Mouse (Mus musculus) liver, embryonic 16.5 days (tissue): ENCODE measurements around the gene Marcks. TPM values are rescaled to one million over a fixed set of nuclear protein-coding genes. Genes with fewer than 3 reads are reported as not detected.
A peak's percentile ranks its signal among the peaks of the same experiment; 100 is the strongest.

Experiments
- ATAC-seq: fragments of 200-750 bp; cut with Nextera tagmentation; 2 replicates; pipeline ENCODE4 v1.8.0; 2017; ENCODE audit warnings: low read depth, mild to moderate bottlenecking, moderate number of reproducible peaks, moderate library complexity
- H3K27ac ChIP-seq: fragments of 300-500 bp; sonication (generic); 2 replicates; pipeline ENCODE4 v1.5.1; 2014; ENCODE audit warnings: mild to moderate bottlenecking, low read length
- H3K27me3 ChIP-seq: fragments of 300-500 bp; sonication (generic); 2 replicates; pipeline ENCODE4 v1.6.1; 2014; ENCODE audit warnings: low read depth, low read length, mixed read lengths; ENCODE audit not compliant: control insufficient read depth, insufficient read depth
- H3K36me3 ChIP-seq: fragments of 300-500 bp; sonication (generic); 2 replicates; pipeline ENCODE4 v1.6.1; 2014; ENCODE audit warnings: mild to moderate bottlenecking; ENCODE audit not compliant: control insufficient read depth, insufficient read depth
- H3K4me1 ChIP-seq: fragments of 300-500 bp; sonication (generic); 2 replicates; pipeline ENCODE4 v1.6.1; 2014; ENCODE audit warnings: low read depth, low read length, mixed read lengths; ENCODE audit not compliant: control insufficient read depth
- H3K4me2 ChIP-seq: fragments of 300-500 bp; sonication (generic); 2 replicates; pipeline ENCODE4 v1.6.1; 2014; ENCODE audit warnings: low read depth, low read length, mixed read lengths
- H3K4me3 ChIP-seq: fragments of 300-500 bp; sonication (generic); 2 replicates; pipeline ENCODE4 v1.5.1; 2014; ENCODE audit warnings: low read depth, mild to moderate bottlenecking, low read length
- H3K9ac ChIP-seq: fragments of 300-500 bp; sonication (generic); 2 replicates; pipeline ENCODE4 v1.6.1; 2014; ENCODE audit warnings: low read depth, low read length
- H3K9me3 ChIP-seq: fragments of 300-500 bp; sonication (generic); replicated peaks from 2 replicates; pipeline ENCODE4 v1.6.1; 2016; ENCODE audit warnings: low read length; ENCODE audit not compliant: control insufficient read depth
- WGBS: fragments of 180-500 bp; shearing (Covaris S2); extraction: QIAGEN DNeasy Blood & Tissue Kit; methylation state at CpG from one replicate; pipeline ENCODE4 v1.1.7; 2014; ENCODE audit not compliant: insufficient replicate concordance; 5-methylcytosine and 5-hydroxymethylcytosine counted together
- polyA plus RNA-seq: library from polyadenylated mRNA; unstranded; fragments of >200 nt; fragmentation: Nextera tagmentation; extraction: Ambion mirVana; gene quantifications from 2 replicates; pipeline ENCODE4 v1.2.1, GENCODE M21; 2015

The Marcks gene
- polyA plus RNA-seq, 1 experiment from 2014 or later = 13.3 TPM

DNA sequence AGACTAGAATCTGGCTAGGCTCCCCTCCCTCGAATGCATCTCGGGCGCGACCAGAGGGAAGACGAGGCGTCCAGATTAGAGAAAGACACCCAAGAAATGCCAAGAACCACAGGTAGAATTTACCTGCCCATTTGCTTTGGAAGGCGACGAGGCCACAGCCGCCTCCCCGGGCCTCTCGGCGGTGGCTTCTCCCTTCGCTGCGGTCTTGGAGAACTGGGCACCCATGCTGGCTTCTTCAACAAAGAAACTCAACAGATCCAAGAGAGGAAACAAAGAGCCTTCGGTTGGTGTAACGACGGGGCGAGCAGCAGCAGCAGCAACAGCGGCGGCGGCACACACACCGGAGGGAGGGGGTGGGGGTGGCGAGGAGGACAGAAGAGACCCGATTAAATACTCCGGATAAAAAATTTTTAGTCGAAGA lies 399 bp downstream of the Marcks start:
- WGBS = 1% methylated on average over 26 of the region's 26 CpGs

DNA sequence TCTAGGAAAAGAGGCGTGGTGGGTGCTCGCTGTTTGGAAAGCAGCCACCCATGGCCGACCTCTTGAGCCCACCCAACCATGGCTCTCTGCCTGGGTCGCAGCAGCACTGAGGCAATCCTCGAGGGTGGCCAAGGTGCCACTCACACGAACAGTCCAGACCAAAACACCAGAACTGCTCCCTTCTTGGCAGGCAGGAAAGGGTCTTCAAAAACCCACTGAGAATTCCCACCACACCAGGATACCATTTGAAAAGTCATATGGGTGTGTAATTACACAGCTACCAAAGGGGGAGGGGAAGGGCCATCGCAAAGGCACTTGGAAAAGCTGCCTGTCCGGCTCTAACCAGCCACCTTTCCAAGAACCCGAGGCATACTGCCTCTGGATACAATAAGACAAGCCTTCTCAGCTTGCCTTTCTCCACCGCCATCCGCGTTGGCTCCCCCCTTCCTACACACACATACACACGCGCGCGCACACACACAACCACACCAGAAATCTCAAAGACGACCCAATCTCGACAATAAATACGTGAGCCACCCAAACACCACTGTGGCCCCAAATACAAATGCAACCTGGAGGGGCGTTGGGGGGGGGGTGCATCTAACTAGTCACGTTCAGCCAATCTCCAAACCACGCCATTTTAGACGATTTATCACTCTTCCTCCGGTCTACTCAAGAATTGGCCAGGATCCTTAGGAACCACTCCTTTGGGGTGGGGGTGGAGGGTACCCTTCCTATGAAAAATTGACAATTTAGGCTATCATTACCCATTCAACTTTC lies 999 bp downstream of the Marcks start:
- no peak for ATAC-seq
- peak overlapping the region; percentile 79 for H3K4me2 ChIP-seq
- no peaks in the 10 kb centered on the region; the same call in 1 of the 2 replicates for H3K4me1 ChIP-seq
- WGBS = under 1% methylated on average over 24 of the region's 24 CpGs
- H3K36me3 ChIP-seq = no peaks in the 10 kb centered on the region; the same call in 1 of the 2 replicates
- H3K27ac ChIP-seq = peak overlapping the region; percentile 86
- H3K4me3 ChIP-seq = peak overlapping the region; percentile 67
- H3K9me3 ChIP-seq = no peaks in the 10 kb centered on the region
- peak overlapping the region; percentile 66 for H3K9ac ChIP-seq
- peaks cover 69% of the 10 kb centered on the region for H3K27me3 ChIP-seq

More for the DNA sequence above, 399 bp downstream of the Marcks start:
- peak overlapping the region; percentile 67 for H3K4me3 ChIP-seq
- H3K4me2 ChIP-seq = peak overlapping the region; percentile 79
- peak overlapping the region; percentile 86 for H3K27ac ChIP-seq
- no peaks in the 10 kb centered on the region for H3K9me3 ChIP-seq
- ATAC-seq = no peak
- no peaks in the 10 kb centered on the region; the same call in 1 of the 2 replicates for H3K4me1 ChIP-seq
- H3K27me3 ChIP-seq = peaks cover 69% of the 10 kb centered on the region
- no peaks in the 10 kb centered on the region; the same call in 1 of the 2 replicates for H3K36me3 ChIP-seq
- peak overlapping the region; percentile 66 for H3K9ac ChIP-seq

DNA sequence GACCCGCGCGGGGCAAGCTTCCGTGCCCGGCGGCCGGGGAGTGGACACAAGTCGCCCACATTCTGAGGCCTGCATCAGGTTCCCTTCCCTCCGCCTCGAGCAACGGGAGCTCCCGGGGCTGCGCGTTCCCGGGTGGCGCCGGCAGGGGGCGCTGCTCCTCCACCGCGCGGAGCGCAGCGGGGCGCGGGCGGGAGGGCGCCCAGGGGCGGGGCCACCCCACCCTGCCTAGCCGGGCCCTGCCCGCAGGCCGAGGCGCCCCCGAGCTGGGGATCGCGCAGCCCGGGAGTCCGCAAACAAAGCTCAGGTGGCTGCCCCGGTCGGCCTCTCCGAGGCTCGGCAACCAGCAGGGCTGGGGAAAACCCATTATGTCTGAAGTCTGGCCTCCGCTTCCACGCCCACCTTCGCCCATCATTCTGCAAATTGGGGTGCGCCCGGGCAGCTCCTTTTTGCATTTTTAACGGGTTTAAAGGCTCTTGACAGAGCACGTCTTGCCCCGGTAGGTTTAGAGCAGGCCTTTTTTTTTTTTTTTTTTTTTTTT lies 1.7 kb downstream of the Marcks start:
- peak; percentile 78 for ATAC-seq
- Histone ChIP-seq H3K9me3 (no peaks in the 10 kb centered on the region), H3K27ac (peak overlapping the region; percentile 86), H3K36me3 (no peaks in the 10 kb centered on the region; the same call in 1 of the 2 replicates), H3K4me3 (peak overlapping the region; percentile 67), H3K4me1 (no peaks in the 10 kb centered on the region; the same call in 1 of the 2 replicates), H3K9ac (peak overlapping the region; percentile 69), H3K4me2 (peak overlapping the region; percentile 79), H3K27me3 (peaks cover 69% of the 10 kb centered on the region)
- WGBS = 0% methylated on average over 43 of the region's 49 CpGs

DNA sequence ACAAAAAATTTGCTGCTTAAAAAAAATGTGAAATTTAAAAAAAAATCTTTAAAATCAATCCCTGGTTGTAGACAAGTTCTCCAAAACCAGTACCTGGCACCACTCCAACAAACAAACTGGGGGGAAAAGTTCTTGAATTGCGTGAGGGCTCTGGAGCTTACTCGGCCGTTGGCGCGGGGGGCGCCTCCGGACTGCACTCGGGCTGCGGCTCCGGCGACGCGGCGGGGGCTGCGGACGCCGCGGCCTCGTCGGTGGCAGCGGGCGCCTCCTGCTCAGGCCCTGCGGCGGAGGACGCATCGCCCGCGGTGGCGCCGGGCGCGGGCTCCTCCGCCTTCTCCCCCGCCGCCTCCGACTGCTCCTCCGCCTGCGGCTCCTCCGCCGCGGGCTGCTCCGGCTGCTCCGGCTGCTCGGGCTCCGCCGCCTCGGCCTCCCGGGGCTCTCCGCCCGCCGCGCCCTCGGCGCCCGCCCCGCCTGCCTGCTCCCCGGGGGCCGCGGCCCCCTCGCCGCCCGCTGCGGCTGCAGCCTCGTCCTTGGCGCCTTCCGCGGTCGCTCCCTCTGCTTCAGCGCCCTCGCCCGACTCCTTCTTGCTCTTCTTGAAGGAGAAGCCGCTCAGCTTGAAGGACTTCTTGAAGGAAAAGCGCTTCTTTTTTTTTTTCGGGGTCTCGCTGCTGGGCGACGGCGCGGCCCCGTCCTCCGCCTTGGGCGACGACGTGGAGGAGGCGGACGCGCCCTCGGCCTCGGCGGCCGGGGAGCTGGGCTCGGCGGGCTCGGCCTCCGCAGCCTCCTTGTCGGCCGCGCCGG lies 2.6 kb downstream of the Marcks start:
- Histone ChIP-seq H3K4me3 (peak overlapping the region; percentile 67), H3K4me1 (no peaks in the 10 kb centered on the region; the same call in 1 of the 2 replicates), H3K27ac (peak overlapping the region; percentile 67), H3K9me3 (no peaks in the 10 kb centered on the region), H3K27me3 (peaks cover 62% of the 10 kb centered on the region), H3K9ac (peak overlapping the region; percentile 69), H3K4me2 (peak overlapping the region; percentile 79), H3K36me3 (no peaks in the 10 kb centered on the region; the same call in 1 of the 2 replicates)
- ATAC-seq = peak; percentile 8; the same call in 1 of the 2 replicates
- under 1% methylated on average over 70 of the region's 99 CpGs for WGBS

DNA sequence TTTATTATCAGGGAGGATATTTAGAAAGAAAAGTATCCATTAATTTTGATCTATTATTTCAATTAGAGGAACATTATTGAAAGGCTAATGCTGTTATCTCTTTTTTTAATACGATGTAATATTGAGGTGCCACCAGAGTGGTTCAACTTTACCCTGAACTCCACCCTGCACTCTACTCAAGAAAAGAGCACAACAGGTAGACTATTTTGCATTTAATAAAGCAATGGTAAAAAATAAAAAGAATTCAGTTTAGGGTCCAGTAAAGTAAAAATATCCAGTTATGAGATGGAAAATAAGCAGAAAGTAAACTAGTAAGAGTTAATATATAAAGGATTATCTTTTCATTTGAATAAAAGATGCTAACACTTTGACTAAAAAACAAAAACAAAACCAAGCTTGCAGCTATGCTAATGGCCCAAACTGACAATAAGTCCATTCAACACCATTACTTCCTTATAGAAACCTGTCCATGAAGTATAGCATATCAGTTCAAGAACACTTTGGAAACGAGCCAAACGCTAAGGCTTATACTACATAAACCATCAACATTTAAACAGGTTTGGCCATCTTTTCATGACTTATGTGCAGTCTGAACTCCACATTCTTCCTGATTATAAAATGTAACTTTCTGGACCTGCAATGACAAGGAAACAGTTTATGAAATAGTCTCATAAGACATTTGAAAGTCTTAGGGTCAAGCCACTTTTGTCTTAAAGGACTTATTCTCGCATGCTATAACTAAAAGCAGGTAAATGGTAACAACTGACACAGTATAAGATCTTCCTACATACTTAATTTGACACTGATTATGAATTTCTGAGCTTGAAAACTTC lies 4.6 kb downstream of the Marcks start:
- WGBS = 74% methylated on average over 4 of the region's 4 CpGs
- H3K4me3 ChIP-seq = no peak overlapping the region
- H3K27ac ChIP-seq = no peak overlapping the region
- H3K36me3 ChIP-seq = no peaks in the 10 kb centered on the region; the same call in 1 of the 2 replicates
- H3K4me2 ChIP-seq = no peak overlapping the region
- H3K27me3 ChIP-seq = peaks cover 42% of the 10 kb centered on the region
- no peaks in the 10 kb centered on the region; the same call in 1 of the 2 replicates for H3K4me1 ChIP-seq
- H3K9ac ChIP-seq = no peak overlapping the region
- no peak for ATAC-seq
- H3K9me3 ChIP-seq = no peaks in the 10 kb centered on the region

DNA sequence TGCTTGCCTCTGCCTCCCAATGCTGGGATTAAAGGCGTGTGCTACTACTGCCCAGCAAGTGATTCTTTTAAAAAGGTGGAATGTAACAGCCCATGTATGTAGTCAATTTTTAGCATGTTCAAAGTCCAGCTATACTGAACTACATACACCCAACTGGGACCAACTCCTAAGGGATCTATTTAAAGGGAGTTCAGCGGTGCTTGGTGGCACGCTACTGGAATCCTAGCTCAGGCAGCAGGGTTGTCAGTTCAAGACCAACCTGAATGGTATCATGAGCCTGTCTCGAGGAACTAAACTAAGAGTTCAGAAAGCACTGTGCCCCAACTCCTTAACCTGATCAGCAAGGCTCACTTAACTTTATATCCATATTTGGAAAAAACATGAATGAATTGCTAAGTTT lies 6.0 kb downstream of the Marcks start:
- peaks cover 27% of the 10 kb centered on the region for H3K27me3 ChIP-seq
- WGBS = 72% methylated on average over 4 of the region's 4 CpGs
- no peak overlapping the region for H3K27ac ChIP-seq
- H3K4me1 ChIP-seq = no peaks in the 10 kb centered on the region; the same call in 1 of the 2 replicates
- no peaks in the 10 kb centered on the region for H3K9me3 ChIP-seq
- H3K36me3 ChIP-seq = no peaks in the 10 kb centered on the region; the same call in 1 of the 2 replicates
- H3K9ac ChIP-seq = no peak overlapping the region
- H3K4me3 ChIP-seq = no peak overlapping the region
- H3K4me2 ChIP-seq = no peak overlapping the region
- ATAC-seq = no peak

DNA sequence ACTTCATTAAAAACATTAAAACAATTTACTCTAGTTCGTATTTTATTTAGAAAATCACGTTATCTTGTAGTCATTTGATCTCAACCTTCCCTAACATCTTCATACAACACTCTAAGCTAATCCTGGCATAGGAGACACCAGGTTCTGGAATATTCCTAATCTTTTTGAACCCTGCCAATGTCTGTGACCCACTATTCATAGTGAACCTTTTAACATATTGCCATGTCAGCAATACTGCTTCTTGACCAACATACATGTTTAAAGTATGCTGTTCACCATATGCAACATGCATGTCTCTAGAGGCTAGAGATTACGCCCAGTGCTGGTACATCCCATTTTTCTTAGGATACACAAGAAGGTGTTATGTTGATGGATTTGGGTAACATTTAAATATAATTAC lies 9.1 kb downstream of the Marcks start:
- no peak for ATAC-seq
- Histone ChIP-seq H3K9me3 (no peaks in the 10 kb centered on the region), H3K36me3 (no peaks in the 10 kb centered on the region; the same call in 1 of the 2 replicates), H3K4me3 (no peak overlapping the region), H3K4me2 (no peak overlapping the region), H3K9ac (no peak overlapping the region), H3K4me1 (no peaks in the 10 kb centered on the region), H3K27me3 (peaks cover under 1% of the 10 kb centered on the region), H3K27ac (no peak overlapping the region)
- WGBS = 64% methylated on average over 3 of the region's 3 CpGs

DNA sequence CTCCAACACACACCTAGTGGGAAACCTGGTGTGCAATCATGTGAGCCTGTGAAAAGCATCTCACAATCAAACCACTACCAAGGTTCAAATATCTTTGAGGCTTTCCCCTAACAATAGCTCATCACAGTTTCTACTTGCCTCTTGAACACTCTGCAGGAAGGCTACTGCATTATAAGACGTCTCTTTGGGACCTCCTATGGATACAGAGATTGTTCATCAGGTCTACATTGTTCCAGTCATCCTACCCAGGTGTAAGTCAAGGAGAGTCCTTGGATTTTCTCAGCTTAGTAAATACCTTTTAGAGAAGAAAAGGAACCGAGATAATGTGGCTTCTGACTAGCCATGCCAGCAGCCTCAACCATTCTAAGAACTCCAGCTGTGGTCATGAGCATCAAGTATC lies 23.4 kb downstream of the Marcks start:
- WGBS = 36% methylated on average over 2 of the region's 2 CpGs
- no peaks in the 10 kb centered on the region for H3K4me1 ChIP-seq
- no peak for ATAC-seq

More for the DNA sequence above, 23.4 kb downstream of the Marcks start:
- Histone ChIP-seq H3K4me2 (no peak overlapping the region), H3K27me3 (no peaks in the 10 kb centered on the region), H3K27ac (no peak overlapping the region), H3K9ac (no peak overlapping the region), H3K4me3 (no peak overlapping the region), H3K36me3 (no peaks in the 10 kb centered on the region), H3K9me3 (no peaks in the 10 kb centered on the region)
